Mouse (Mus musculus): ENCODE measurements around the gene Efs. TPM values are rescaled to one million over a fixed set of nuclear protein-coding genes. Genes with fewer than 3 reads are reported as not detected.
"Not testable (repeated sequence)": the region's sequence is repeated elsewhere in the genome, so short reads cannot be mapped to it uniquely, and the experiment has no call there.

The Efs gene
- polyA plus RNA-seq (2016; fragmentation: Nextera tagmentation; extraction: Ambion mirVana): 36.5 and 40.0 TPM in 2 replicates

GRCm38 (mm10) chr14:54925349-54926342 lies at the start of gene Efs:
Gene Efs (minus strand): TSS chr14:54926126.
- Histone ChIP-seq H3K4me1 (replicated peaks) (peaks cover 59% of the 10 kb centered on the region), H3K9me3 (peaks cover 20% of the 10 kb centered on the region), H3K27ac (peak within 1 kb of the TSS; percentile 99), H3K36me3 (peaks cover 27% of the 10 kb centered on the region), H3K4me3 (peak within 1 kb of the TSS; percentile 71), H3K27me3 (ENCODE audit: insufficient read depth, poor library complexity, severe bottlenecking) (peaks cover 8% of the 10 kb centered on the region)
- DNase-seq (ENCODE audit: low spot score): peak; percentile 81
- under 1% methylated on average over 57 of the region's 57 CpGs for WGBS

GRCm38 (mm10) chr14:54974068-54974791 lies 48.3 kb upstream of the Efs start:
- no peaks in the 10 kb centered on the region for H3K36me3 ChIP-seq
- H3K4me3 ChIP-seq: no peak overlapping the region
- H3K9me3 ChIP-seq: no peaks in the 10 kb centered on the region
- WGBS: 77% methylated on average over 6 of the region's 6 CpGs
- peaks cover 3% of the 10 kb centered on the region; the same call in 1 of the 2 replicates for H3K27me3 ChIP-seq (ENCODE audit: insufficient read depth, poor library complexity, severe bottlenecking)
- H3K27ac ChIP-seq: peak overlapping the region; percentile 69
- H3K4me1 ChIP-seq (replicated peaks): peaks cover 20% of the 10 kb centered on the region
- no peak for DNase-seq (ENCODE audit: low spot score)

GRCm38 (mm10) chr14:54972786-54973185 lies 46.9 kb upstream of the Efs start:
- H3K36me3 ChIP-seq; H3K9me3 ChIP-seq; H3K27me3 ChIP-seq (ENCODE audit: insufficient read depth, poor library complexity, severe bottlenecking); H3K27ac ChIP-seq; DNase-seq (ENCODE audit: low spot score); H3K4me3 ChIP-seq: not testable (repeated sequence)
- H3K4me1 ChIP-seq (replicated peaks): peaks cover 20% of the 10 kb centered on the region
- WGBS: 92% methylated on average over 11 of the region's 11 CpGs

- Histone ChIP-seq H3K4me3 (no peak overlapping the region), H3K4me1 (replicated peaks) (peaks cover 1% of the 10 kb centered on the region), H3K27ac (no peak overlapping the region), H3K36me3 (no peaks in the 10 kb centered on the region), H3K9me3 (no peaks in the 10 kb centered on the region), H3K27me3 (ENCODE audit: insufficient read depth, poor library complexity, severe bottlenecking) (no peaks in the 10 kb centered on the region)
- no peak for DNase-seq (ENCODE audit: low spot score)
Observed at GRCm38 (mm10) chr14:54968344-54968743, 42.4 kb upstream of the Efs start.

GRCm38 (mm10) chr14:54967874-54968273 lies 41.9 kb upstream of the Efs start:
- Histone ChIP-seq H3K27me3 (ENCODE audit: insufficient read depth, poor library complexity, severe bottlenecking) (no peaks in the 10 kb centered on the region), H3K4me1 (replicated peaks) (no peaks in the 10 kb centered on the region), H3K9me3 (no peaks in the 10 kb centered on the region), H3K27ac (no peak overlapping the region), H3K36me3 (no peaks in the 10 kb centered on the region), H3K4me3 (no peak overlapping the region)
- DNase-seq (ENCODE audit: low spot score): no peak
- WGBS: 85% methylated on average over 3 of the region's 3 CpGs

GRCm38 (mm10) chr14:54966320-54966977 lies 40.5 kb upstream of the Efs start, which contains the start of gene Myh6:
Gene Myh6 (minus strand): TSS chr14:54966927.
- 77% methylated on average over 7 of the region's 7 CpGs for WGBS
- H3K36me3 ChIP-seq: no peaks in the 10 kb centered on the region
- H3K9me3 ChIP-seq: no peaks in the 10 kb centered on the region
- H3K4me3 ChIP-seq: no peak within 1 kb of the TSS
- H3K27ac ChIP-seq: no peak within 1 kb of the TSS
- no peaks in the 10 kb centered on the region; the same call in 1 of the 2 replicates for H3K27me3 ChIP-seq (ENCODE audit: insufficient read depth, poor library complexity, severe bottlenecking)
- H3K4me1 ChIP-seq (replicated peaks): no peaks in the 10 kb centered on the region
- no peak for DNase-seq (ENCODE audit: low spot score)

GRCm38 (mm10) chr14:54965631-54966030 lies 39.7 kb upstream of the Efs start:
- Histone ChIP-seq H3K4me1 (replicated peaks) (peaks cover 6% of the 10 kb centered on the region), H3K4me3 (no peak overlapping the region), H3K36me3 (no peaks in the 10 kb centered on the region), H3K9me3 (no peaks in the 10 kb centered on the region), H3K27ac (no peak overlapping the region), H3K27me3 (ENCODE audit: insufficient read depth, poor library complexity, severe bottlenecking) (no peaks in the 10 kb centered on the region; the same call in 1 of the 2 replicates)
- DNase-seq (ENCODE audit: low spot score): no peak
- WGBS: 82% methylated on average over 6 of the region's 6 CpGs

- Histone ChIP-seq H3K9me3 (no peaks in the 10 kb centered on the region), H3K36me3 (no peaks in the 10 kb centered on the region), H3K4me1 (replicated peaks) (peaks cover 10% of the 10 kb centered on the region), H3K27me3 (ENCODE audit: insufficient read depth, poor library complexity, severe bottlenecking) (no peaks in the 10 kb centered on the region; the same call in 1 of the 2 replicates), H3K27ac (no peak overlapping the region), H3K4me3 (no peak overlapping the region)
- WGBS: 82% methylated on average over 15 of the region's 15 CpGs
- DNase-seq (ENCODE audit: low spot score): no peak
Observed at GRCm38 (mm10) chr14:54965044-54965443, 39.1 kb upstream of the Efs start.

- 85% methylated on average over 11 of the region's 11 CpGs for WGBS
Observed at GRCm38 (mm10) chr14:54963727-54964126, 37.8 kb upstream of the Efs start.

GRCm38 (mm10) chr14:54962714-54963113 lies 36.8 kb upstream of the Efs start:
- Histone ChIP-seq H3K4me1 (replicated peaks) (peaks cover 10% of the 10 kb centered on the region), H3K36me3 (no peaks in the 10 kb centered on the region), H3K9me3 (no peaks in the 10 kb centered on the region), H3K4me3 (no peak overlapping the region), H3K27me3 (ENCODE audit: insufficient read depth, poor library complexity, severe bottlenecking) (no peaks in the 10 kb centered on the region; the same call in 1 of the 2 replicates), H3K27ac (no peak overlapping the region)
- 87% methylated on average over 7 of the region's 7 CpGs for WGBS
- DNase-seq (ENCODE audit: low spot score): no peak

More at GRCm38 (mm10) chr14:54963727-54964126, 37.8 kb upstream of the Efs start:
- Histone ChIP-seq H3K4me1 (replicated peaks) (peaks cover 10% of the 10 kb centered on the region), H3K36me3 (no peaks in the 10 kb centered on the region), H3K27me3 (ENCODE audit: insufficient read depth, poor library complexity, severe bottlenecking) (no peaks in the 10 kb centered on the region; the same call in 1 of the 2 replicates), H3K9me3 (no peaks in the 10 kb centered on the region), H3K4me3 (no peak overlapping the region), H3K27ac (no peak overlapping the region)
- no peak for DNase-seq (ENCODE audit: low spot score)

GRCm38 (mm10) chr14:54961487-54961886 lies 35.6 kb upstream of the Efs start:
- DNase-seq (ENCODE audit: low spot score): no peak
- Histone ChIP-seq H3K4me3 (no peak overlapping the region), H3K4me1 (replicated peaks) (peaks cover 10% of the 10 kb centered on the region), H3K27ac (no peak overlapping the region), H3K27me3 (ENCODE audit: insufficient read depth, poor library complexity, severe bottlenecking) (no peaks in the 10 kb centered on the region; the same call in 1 of the 2 replicates), H3K9me3 (no peaks in the 10 kb centered on the region), H3K36me3 (no peaks in the 10 kb centered on the region)
- WGBS: 80% methylated on average over 5 of the region's 5 CpGs

GRCm38 (mm10) chr14:54960769-54961168 lies 34.8 kb upstream of the Efs start:
- H3K27me3 ChIP-seq (ENCODE audit: insufficient read depth, poor library complexity, severe bottlenecking): no peaks in the 10 kb centered on the region; the same call in 1 of the 2 replicates
- WGBS: 73% methylated on average over 10 of the region's 10 CpGs
- no peaks in the 10 kb centered on the region for H3K36me3 ChIP-seq
- no peak overlapping the region for H3K4me3 ChIP-seq
- DNase-seq (ENCODE audit: low spot score): no peak
- peaks cover 10% of the 10 kb centered on the region for H3K4me1 ChIP-seq (replicated peaks)
- no peaks in the 10 kb centered on the region for H3K9me3 ChIP-seq
- H3K27ac ChIP-seq: no peak overlapping the region
